Mouse (Mus musculus): ENCODE measurements around the gene Arhgap11a. TPM values are rescaled to one million over a fixed set of nuclear protein-coding genes. Genes with fewer than 3 reads are reported as not detected.
A peak's percentile ranks its signal among the peaks of the same experiment; 100 is the strongest.

Arhgap11a gene
- polyA plus RNA-seq (2015; fragmentation: Nextera tagmentation; extraction: Ambion mirVana) = 20.8 and 24.1 TPM in 2 replicates

- 0 out of 2 replicates have a peak, but pooled peaks cover 6% of the 10 kb centered on the region for H3K36me3 ChIP-seq (ENCODE audit: control insufficient read depth, insufficient read depth, low read length)
- H3K9ac ChIP-seq (ENCODE audit: low read length) = peak within 1 kb of the TSS; percentile 81
- H3K4me2 ChIP-seq (ENCODE audit: low read depth, low read length) = peak within 1 kb of the TSS; percentile 72
- no peaks in the 10 kb centered on the region for H3K9me3 ChIP-seq (replicated peaks; ENCODE audit: control insufficient read depth, low read length)
- H3K4me1 ChIP-seq (ENCODE audit: control insufficient read depth, insufficient read depth, low read length) = peaks cover 30% of the 10 kb centered on the region
- under 1% methylated on average over 48 of the region's 48 CpGs for WGBS
- no peaks in the 10 kb centered on the region for H3K27me3 ChIP-seq (ENCODE audit: control insufficient read depth, insufficient read depth, low read length)
- peak within 1 kb of the TSS; percentile 68 for H3K27ac ChIP-seq (ENCODE audit: low read length)
- H3K4me3 ChIP-seq (replicated peaks; ENCODE audit: low read length) = peak within 1 kb of the TSS; percentile 85
- peak; percentile 96 for ATAC-seq (ENCODE audit: insufficient read depth, low FRiP score)
Measured at GRCm38 (mm10) chr2:113848245-113849121, at the start of gene Arhgap11a. Arhgap11a (minus strand) TSS chr2:113848661.

DNA sequence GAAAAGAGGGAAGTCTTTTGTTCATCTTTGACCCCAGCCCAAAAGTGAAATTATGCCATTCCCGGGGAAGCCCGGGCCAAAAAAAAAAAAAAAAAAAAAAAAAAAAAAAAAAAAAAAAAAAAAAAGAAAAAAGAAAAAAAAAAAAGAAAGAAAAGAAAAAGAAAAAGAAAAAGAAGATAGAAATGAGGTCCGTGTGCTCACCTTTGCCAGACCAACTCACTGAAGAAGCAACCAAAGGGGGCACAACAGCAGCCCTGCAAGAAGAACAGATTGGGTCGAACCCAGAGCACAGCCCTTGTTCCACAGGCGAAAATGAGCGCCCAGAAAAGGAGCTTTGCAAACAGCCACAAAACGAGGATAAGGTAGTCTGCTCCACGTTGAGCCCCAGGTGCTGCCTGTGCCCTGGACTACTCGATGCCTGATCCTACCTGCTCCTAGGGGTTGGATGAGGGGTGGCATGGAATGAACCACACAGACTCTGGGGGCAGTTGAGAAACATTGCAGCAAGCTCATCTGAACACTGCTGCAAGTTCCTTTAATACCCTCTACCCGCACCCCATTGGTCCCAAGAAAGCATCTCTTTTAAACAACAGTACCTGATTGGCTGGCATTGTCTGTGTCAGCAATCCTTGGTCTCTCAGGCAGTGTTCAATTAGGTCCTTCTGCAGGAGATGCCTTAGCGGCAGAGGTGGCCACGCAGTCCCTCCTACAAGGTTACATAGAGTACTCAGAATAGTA lies 45.1 kb upstream of the Arhgap11a start:
- Histone ChIP-seq H3K27ac (ENCODE audit: low read length) (no peak overlapping the region), H3K9ac (ENCODE audit: low read length) (no peak overlapping the region), H3K4me3 (replicated peaks; ENCODE audit: low read length) (no peak overlapping the region), H3K36me3 (ENCODE audit: control insufficient read depth, insufficient read depth, low read length) (no peaks in the 10 kb centered on the region), H3K4me2 (ENCODE audit: low read depth, low read length) (no peak overlapping the region), H3K27me3 (ENCODE audit: control insufficient read depth, insufficient read depth, low read length) (no peaks in the 10 kb centered on the region), H3K9me3 (replicated peaks; ENCODE audit: control insufficient read depth, low read length) (0 out of 2 replicates have a peak, but pooled peaks cover 4% of the 10 kb centered on the region), H3K4me1 (ENCODE audit: control insufficient read depth, insufficient read depth, low read length) (no peaks in the 10 kb centered on the region)
- no peak for ATAC-seq (ENCODE audit: insufficient read depth, low FRiP score)
- WGBS = 77% methylated on average over 10 of the region's 12 CpGs

DNA sequence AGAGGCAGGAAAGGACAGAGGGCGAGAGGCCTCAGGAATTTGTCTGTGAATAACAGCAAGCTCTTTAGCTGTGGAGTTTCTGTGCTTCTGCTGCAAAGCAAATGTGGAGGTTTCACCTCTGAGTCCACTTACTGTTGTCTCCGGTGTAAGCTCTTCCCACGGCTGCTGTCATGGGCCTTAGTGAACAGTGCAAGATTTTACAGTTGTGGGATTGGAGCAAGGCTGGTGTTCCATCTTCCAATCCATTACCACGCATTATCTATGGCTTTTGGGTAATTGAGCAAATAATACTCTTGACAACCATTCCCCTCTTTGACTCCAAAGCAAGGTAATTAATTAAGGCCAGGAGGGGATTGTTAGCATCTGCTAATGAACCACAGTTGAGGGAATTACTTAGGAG lies 38.7 kb upstream of the Arhgap11a start:
- no peak overlapping the region for H3K9ac ChIP-seq (ENCODE audit: low read length)
- H3K4me2 ChIP-seq (ENCODE audit: low read depth, low read length) = no peak overlapping the region
- H3K9me3 ChIP-seq (replicated peaks; ENCODE audit: control insufficient read depth, low read length) = 0 out of 2 replicates have a peak, but pooled peaks cover 4% of the 10 kb centered on the region
- no peaks in the 10 kb centered on the region for H3K36me3 ChIP-seq (ENCODE audit: control insufficient read depth, insufficient read depth, low read length)
- ATAC-seq (ENCODE audit: insufficient read depth, low FRiP score) = no peak
- 80% methylated on average over 4 of the region's 4 CpGs for WGBS
- no peak overlapping the region for H3K4me3 ChIP-seq (replicated peaks; ENCODE audit: low read length)
- H3K27me3 ChIP-seq (ENCODE audit: control insufficient read depth, insufficient read depth, low read length) = no peaks in the 10 kb centered on the region
- H3K4me1 ChIP-seq (ENCODE audit: control insufficient read depth, insufficient read depth, low read length) = no peaks in the 10 kb centered on the region
- no peak overlapping the region for H3K27ac ChIP-seq (ENCODE audit: low read length)

- 56% methylated on average over 1 of the region's 1 CpGs for WGBS
- H3K9ac ChIP-seq (ENCODE audit: low read length) = no peak overlapping the region
- H3K27me3 ChIP-seq (ENCODE audit: control insufficient read depth, insufficient read depth, low read length) = no peaks in the 10 kb centered on the region
- no peak overlapping the region for H3K4me2 ChIP-seq (ENCODE audit: low read depth, low read length)
- no peak for ATAC-seq (ENCODE audit: insufficient read depth, low FRiP score)
- H3K27ac ChIP-seq (ENCODE audit: low read length) = no peak overlapping the region
- no peaks in the 10 kb centered on the region for H3K4me1 ChIP-seq (ENCODE audit: control insufficient read depth, insufficient read depth, low read length)
- no peaks in the 10 kb centered on the region for H3K36me3 ChIP-seq (ENCODE audit: control insufficient read depth, insufficient read depth, low read length)
- no peak overlapping the region for H3K4me3 ChIP-seq (replicated peaks; ENCODE audit: low read length)
- H3K9me3 ChIP-seq (replicated peaks; ENCODE audit: control insufficient read depth, low read length) = 0 out of 2 replicates have a peak, but pooled peaks cover 4% of the 10 kb centered on the region
Measured at GRCm38 (mm10) chr2:113886061-113886460, 37.6 kb upstream of the Arhgap11a start.

DNA sequence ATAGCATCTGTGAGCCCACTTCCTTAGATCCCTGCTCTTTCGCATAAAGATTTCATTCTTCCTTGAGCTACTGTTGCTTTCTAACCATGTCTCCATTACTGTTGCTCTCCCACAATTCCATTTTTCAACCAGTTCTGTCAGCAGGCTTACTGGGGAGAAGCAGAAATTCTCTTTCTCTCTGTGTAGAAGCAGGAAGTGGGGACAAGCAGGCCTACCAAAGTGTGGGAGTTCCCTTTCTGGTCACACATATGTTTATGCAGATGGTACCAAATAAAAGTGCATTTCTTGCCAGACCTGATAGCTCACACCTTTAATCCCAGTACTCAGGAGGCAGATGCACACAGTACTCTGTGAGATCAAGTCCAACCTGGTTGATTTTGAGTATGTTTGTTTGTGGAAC lies 21.7 kb upstream of the Arhgap11a start:
- no peaks in the 10 kb centered on the region for H3K9me3 ChIP-seq (replicated peaks; ENCODE audit: control insufficient read depth, low read length)
- no peak overlapping the region for H3K9ac ChIP-seq (ENCODE audit: low read length)
- no peaks in the 10 kb centered on the region for H3K36me3 ChIP-seq (ENCODE audit: control insufficient read depth, insufficient read depth, low read length)
- WGBS = 88% methylated on average over 1 of the region's 1 CpGs
- H3K27me3 ChIP-seq (ENCODE audit: control insufficient read depth, insufficient read depth, low read length) = no peaks in the 10 kb centered on the region
- ATAC-seq (ENCODE audit: insufficient read depth, low FRiP score) = no peak
- H3K4me3 ChIP-seq (replicated peaks; ENCODE audit: low read length) = no peak overlapping the region
- H3K4me1 ChIP-seq (ENCODE audit: control insufficient read depth, insufficient read depth, low read length) = no peaks in the 10 kb centered on the region
- H3K4me2 ChIP-seq (ENCODE audit: low read depth, low read length) = no peak overlapping the region
- no peak overlapping the region for H3K27ac ChIP-seq (ENCODE audit: low read length)

- Histone ChIP-seq H3K4me1 (ENCODE audit: control insufficient read depth, insufficient read depth, low read length) (no peaks in the 10 kb centered on the region), H3K9ac (ENCODE audit: low read length) (no peak overlapping the region), H3K36me3 (ENCODE audit: control insufficient read depth, insufficient read depth, low read length) (no peaks in the 10 kb centered on the region), H3K4me2 (ENCODE audit: low read depth, low read length) (no peak overlapping the region), H3K4me3 (replicated peaks; ENCODE audit: low read length) (no peak overlapping the region), H3K9me3 (replicated peaks; ENCODE audit: control insufficient read depth, low read length) (no peaks in the 10 kb centered on the region), H3K27me3 (ENCODE audit: control insufficient read depth, insufficient read depth, low read length) (no peaks in the 10 kb centered on the region), H3K27ac (ENCODE audit: low read length) (no peak overlapping the region)
- WGBS = 85% methylated on average over 4 of the region's 4 CpGs
- no peak for ATAC-seq (ENCODE audit: insufficient read depth, low FRiP score)
Measured at GRCm38 (mm10) chr2:113868404-113868803, 19.9 kb upstream of the Arhgap11a start.

DNA sequence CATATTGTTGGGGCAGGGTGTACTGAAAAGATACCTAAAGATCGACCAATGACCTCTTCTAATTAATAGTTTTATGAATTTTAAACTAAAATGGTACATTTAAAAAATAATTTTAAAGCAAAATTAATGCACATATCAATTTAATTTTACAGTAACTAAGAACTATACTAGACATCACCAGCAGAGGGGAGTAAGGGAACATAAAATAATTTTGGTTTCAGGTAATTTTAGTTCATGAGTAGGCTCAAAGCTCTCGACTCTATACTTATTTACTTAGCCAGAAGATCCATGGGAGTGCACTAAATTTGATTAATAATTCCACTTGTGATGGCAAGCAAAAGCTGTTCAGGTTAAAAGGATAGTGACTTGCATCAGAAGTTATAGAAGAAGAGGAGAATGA lies 17.7 kb upstream of the Arhgap11a start:
- H3K27ac ChIP-seq (ENCODE audit: low read length) = no peak overlapping the region
- no peaks in the 10 kb centered on the region for H3K4me1 ChIP-seq (ENCODE audit: control insufficient read depth, insufficient read depth, low read length)
- no peak overlapping the region for H3K4me3 ChIP-seq (replicated peaks; ENCODE audit: low read length)
- 23% methylated on average over 2 of the region's 2 CpGs for WGBS
- no peak overlapping the region for H3K9ac ChIP-seq (ENCODE audit: low read length)
- no peaks in the 10 kb centered on the region for H3K9me3 ChIP-seq (replicated peaks; ENCODE audit: control insufficient read depth, low read length)
- no peaks in the 10 kb centered on the region for H3K36me3 ChIP-seq (ENCODE audit: control insufficient read depth, insufficient read depth, low read length)
- no peak overlapping the region for H3K4me2 ChIP-seq (ENCODE audit: low read depth, low read length)
- no peak for ATAC-seq (ENCODE audit: insufficient read depth, low FRiP score)
- no peaks in the 10 kb centered on the region for H3K27me3 ChIP-seq (ENCODE audit: control insufficient read depth, insufficient read depth, low read length)

GRCm38 (mm10) chr2:113849141-113849540 lies 680 bp upstream of the Arhgap11a start:
- Histone ChIP-seq H3K9ac (ENCODE audit: low read length) (peak overlapping the region; percentile 70), H3K4me1 (ENCODE audit: control insufficient read depth, insufficient read depth, low read length) (peaks cover 30% of the 10 kb centered on the region), H3K4me3 (replicated peaks; ENCODE audit: low read length) (peak overlapping the region; percentile 85), H3K36me3 (ENCODE audit: control insufficient read depth, insufficient read depth, low read length) (no peaks in the 10 kb centered on the region), H3K4me2 (ENCODE audit: low read depth, low read length) (peak overlapping the region; percentile 72), H3K27me3 (ENCODE audit: control insufficient read depth, insufficient read depth, low read length) (no peaks in the 10 kb centered on the region), H3K9me3 (replicated peaks; ENCODE audit: control insufficient read depth, low read length) (no peaks in the 10 kb centered on the region), H3K27ac (ENCODE audit: low read length) (peak overlapping the region; percentile 68; the same call in 1 of the 2 replicates)
- ATAC-seq (ENCODE audit: insufficient read depth, low FRiP score) = peak; percentile 7; the same call in 1 of the 2 replicates
- WGBS = 0% methylated on average over 3 of the region's 3 CpGs
